29 mouse cellular contexts compared by ENCODE assay signal in genomic region chr3:28219964-28220363, GRCm38 (mm10). TPM values are rescaled to one million over a fixed set of nuclear protein-coding genes. Genes with fewer than 3 reads are reported as not detected.
DNase-seq lines count a peak whose midpoint lies in the region; ATAC-seq and TF ChIP-seq lines count a peak whose summit lies in the region.
"Had no signal": no experiment of that assay in that cellular context is flagged by ENCODE, and none has a peak within 500 bp of the region (broad histone marks: within the 10 kb centered on the region; RNA-seq: fewer than 3 reads in every experiment).

No protein-coding gene starts in this region.

- ATAC-seq in heart, embryonic 12.5 days (ENCODE audit: insufficient number of reproducible peaks, low FRiP score): no peak
- peak; percentile 75; the same call in 1 of the 2 replicates for ATAC-seq in limb, embryonic 15.5 days (ENCODE audit: insufficient number of reproducible peaks, low FRiP score, low TSS enrichment, low read depth)
- ATAC-seq in megakaryocyte progenitor cell, adult 5-6 weeks (replicated peaks; ENCODE audit: poor library complexity): no peak
- ATAC-seq: forebrain, embryonic 16.5 days; inflammation-experienced regulatory T-cells, adult 6 months; lung, postnatal 0 days; midbrain, embryonic 13.5 days; Patski had no signal

- H3K9me3 ChIP-seq in heart, embryonic 12.5 days (replicated peaks): no peaks in the 10 kb centered on the region
- H3K9me3 ChIP-seq in limb, embryonic 15.5 days: no peaks in the 10 kb centered on the region
- H3K9me3 ChIP-seq: embryonic facial prominence, embryonic 12.5 days; forebrain, embryonic 10.5 days; kidney, embryonic 15.5 days; limb, embryonic 13.5 days; liver, embryonic 13.5 days; midbrain, embryonic 13.5 days had no signal

- 0 out of 2 replicates have a peak, but pooled peaks cover 2% of the 10 kb centered on the region for H3K27me3 ChIP-seq in heart, embryonic 12.5 days (replicated peaks)
- H3K27me3 ChIP-seq in C2C12 (ENCODE audit: control insufficient read depth, insufficient read depth, insufficient read length): no peaks in the 10 kb centered on the region
- H3K27me3 ChIP-seq in limb, embryonic 15.5 days: no peaks in the 10 kb centered on the region
- H3K27me3 ChIP-seq: embryonic facial prominence, embryonic 12.5 days; kidney, embryonic 15.5 days; limb, embryonic 13.5 days; liver, embryonic 13.5 days; midbrain, embryonic 13.5 days; Patski had no signal

- DNase-seq in cerebellum, postnatal 10 days: peak; percentile 71
- no peak for DNase-seq in cerebellum, adult 9-11 months
- DNase-seq in heart, adult 11 months: peak; percentile 74
- DNase-seq: adrenal gland, postnatal 25 days; cerebellum, adult 11-12 months; cerebellum, postnatal 25 days; heart, postnatal 4 days; kidney, adult 11 months; kidney, postnatal 25 days; liver, embryonic 13.5 days; lung, adult 18-20 months; lung, postnatal 4 days; right cerebral cortex, postnatal 14 days; thymus, postnatal 14 days had no signal

- H3K27ac ChIP-seq in heart, embryonic 12.5 days (ENCODE audit: poor library complexity, severe bottlenecking): no peak overlapping the region
- H3K27ac ChIP-seq in limb, embryonic 15.5 days: no peak overlapping the region
- H3K27ac ChIP-seq: embryonic facial prominence, embryonic 12.5 days; forebrain, embryonic 10.5 days; hindbrain, embryonic 14.5 days; kidney, embryonic 15.5 days; limb, embryonic 13.5 days; liver, embryonic 13.5 days; midbrain, embryonic 13.5 days had no signal

- no peaks in the 10 kb centered on the region for H3K79me2 ChIP-seq in C2C12 (ENCODE audit: control insufficient read depth, insufficient read depth)

- no peak overlapping the region for H3ac ChIP-seq in C2C12 (ENCODE audit: control insufficient read depth, insufficient read length, low read depth)

- H3K4me3 ChIP-seq in heart, embryonic 12.5 days: no peak overlapping the region
- no peak overlapping the region for H3K4me3 ChIP-seq in C2C12 (ENCODE audit: insufficient read depth, poor library complexity, severe bottlenecking)
- no peak overlapping the region for H3K4me3 ChIP-seq in limb, embryonic 15.5 days
- H3K4me3 ChIP-seq: embryonic facial prominence, embryonic 12.5 days; forebrain, embryonic 10.5 days; kidney, embryonic 15.5 days; limb, embryonic 13.5 days; liver, embryonic 13.5 days; midbrain, embryonic 13.5 days had no signal

- WGBS in heart, embryonic 12.5 days: 78% methylated on average over 3 of the region's 3 CpGs
- WGBS in limb, embryonic 15.5 days: 77% methylated on average over 3 of the region's 3 CpGs

- peaks cover 9% of the 10 kb centered on the region for H3K4me1 ChIP-seq in heart, embryonic 12.5 days (replicated peaks)
- H3K4me1 ChIP-seq in limb, embryonic 15.5 days: peaks cover 4% of the 10 kb centered on the region
- H3K4me1 ChIP-seq: kidney, embryonic 15.5 days had no signal

- no peaks in the 10 kb centered on the region for H3K36me3 ChIP-seq in heart, embryonic 12.5 days
- no peaks in the 10 kb centered on the region for H3K36me3 ChIP-seq in C2C12 (ENCODE audit: control insufficient read depth, insufficient read depth)
- H3K36me3 ChIP-seq in limb, embryonic 15.5 days: no peaks in the 10 kb centered on the region
- H3K36me3 ChIP-seq: embryonic facial prominence, embryonic 12.5 days; forebrain, embryonic 10.5 days; kidney, embryonic 15.5 days; limb, embryonic 13.5 days; liver, embryonic 13.5 days; midbrain, embryonic 13.5 days had no signal

- no peaks in the 10 kb centered on the region for H3K79me3 ChIP-seq in C2C12 (ENCODE audit: low read depth)

- no peak overlapping the region for H3K9ac ChIP-seq in heart, embryonic 12.5 days
- H3K9ac ChIP-seq in limb, embryonic 15.5 days: no peak overlapping the region
- H3K9ac ChIP-seq: embryonic facial prominence, embryonic 12.5 days; hindbrain, embryonic 14.5 days; kidney, embryonic 15.5 days; limb, embryonic 13.5 days; liver, embryonic 13.5 days; midbrain, embryonic 13.5 days had no signal

- TF ChIP-seq CTCF in C2C12 (IDR thresholded peaks at IDR 0.05; ENCODE audit: control insufficient read depth, insufficient read depth, insufficient read length): no peak

- H3K4me2 ChIP-seq in heart, embryonic 12.5 days: no peak overlapping the region
- no peak overlapping the region for H3K4me2 ChIP-seq in limb, embryonic 15.5 days
- H3K4me2 ChIP-seq: embryonic facial prominence, embryonic 12.5 days; heart, embryonic 11.5 days; hindbrain, embryonic 14.5 days; kidney, embryonic 15.5 days; limb, embryonic 13.5 days; liver, embryonic 13.5 days; midbrain, embryonic 13.5 days had no signal

TF ChIP-seq in C2C12, 6 proteins besides CTCF, POLR2A, EP300 and RAD21:
- TF ChIP-seq MYOG (IDR thresholded peaks at IDR 0.05; ENCODE audit: control insufficient read depth, extremely low read depth, insufficient read length) (no peak), MAX (IDR thresholded peaks at IDR 0.05) (no peak), FOSL1 (IDR thresholded peaks at IDR 0.05; ENCODE audit: insufficient read depth, low read length, poor library complexity, severe bottlenecking) (no peak), CEBPB (IDR thresholded peaks at IDR 0.05; ENCODE audit: low read depth) (no peak), MYOD1 (IDR thresholded peaks at IDR 0.05; ENCODE audit: control insufficient read depth, insufficient read length, low read depth) (peak; percentile 28), USF1 (IDR thresholded peaks at IDR 0.05; ENCODE audit: low read depth) (no peak)

RNA-seq across cellular contexts. Expression of gene Tnik, which starts 43.0 kb away (rescaled TPM):
- 10.3 and 10.8 TPM in 2 replicates for polyA plus RNA-seq in heart, embryonic 12.5 days (2016; fragmentation: Nextera tagmentation; extraction: Ambion mirVana)
- 0.21 TPM for polyA plus RNA-seq in C2C12 (2012; fragmentation: generic; extraction: Trizol)
- polyA plus RNA-seq in limb, embryonic 15.5 days (2015; fragmentation: Nextera tagmentation; extraction: Ambion mirVana): 7.1 and 7.6 TPM in 2 replicates
- 2.5 and 9.2 TPM in 2 replicates for total RNA-seq in megakaryocyte progenitor cell, adult 5-6 weeks (2015)
- total RNA-seq in megakaryocyte progenitor cell, adult 5-6 weeks (2017): 6.2 and 8.9 TPM in 2 replicates
